Mouse (Mus musculus) midbrain, embryonic 13.5 days (tissue): ENCODE results near the gene Gimap9. TPM values are rescaled to one million over a fixed set of nuclear protein-coding genes. Genes with fewer than 3 reads are reported as not detected.
"Not testable (repeated sequence)": the region's sequence is repeated elsewhere in the genome, so short reads cannot be mapped to it uniquely, and the experiment has no call there.

Experiments used
- ATAC-seq: fragments of 200-750 bp; cut with Nextera tagmentation; 2 replicates; pipeline ENCODE4 v1.8.0; 2017; ENCODE audit warnings: mild to moderate bottlenecking, moderate TSS enrichment, moderate library complexity
- H3K27ac ChIP-seq: fragments of 300-500 bp; sonication (generic); 2 replicates; pipeline ENCODE4 v1.5.1; 2015; ENCODE audit warnings: inconsistent platforms, mild to moderate bottlenecking, moderate library complexity
- H3K27me3 ChIP-seq: fragments of 300-500 bp; sonication (generic); 2 replicates; pipeline ENCODE4 v1.6.1; 2015; ENCODE audit warnings: mild to moderate bottlenecking, inconsistent platforms
- H3K36me3 ChIP-seq: fragments of 300-500 bp; sonication (generic); 2 replicates; pipeline ENCODE4 v1.6.1; 2015; ENCODE audit warnings: mild to moderate bottlenecking, inconsistent platforms
- H3K4me1 ChIP-seq: fragments of 300-500 bp; sonication (generic); replicated peaks from 2 replicates; pipeline ENCODE4 v1.6.1; 2015; ENCODE audit warnings: inconsistent platforms
- H3K4me2 ChIP-seq: fragments of 300-500 bp; sonication (generic); replicated peaks from 2 replicates; pipeline ENCODE4 v1.6.1; 2015; ENCODE audit warnings: moderate library complexity, mild to moderate bottlenecking, inconsistent platforms
- H3K4me3 ChIP-seq: fragments of 300-500 bp; sonication (generic); replicated peaks from 2 replicates; pipeline ENCODE4 v1.5.1; 2015; ENCODE audit warnings: mild to moderate bottlenecking, inconsistent platforms
- H3K9ac ChIP-seq: fragments of 300-500 bp; sonication (generic); replicated peaks from 2 replicates; pipeline ENCODE4 v1.6.1; 2015; ENCODE audit warnings: mild to moderate bottlenecking, inconsistent platforms
- H3K9me3 ChIP-seq: fragments of 300-500 bp; sonication (generic); 2 replicates; pipeline ENCODE4 v1.6.1; 2016; ENCODE audit warnings: mild to moderate bottlenecking, inconsistent platforms
- WGBS: fragments of 180-500 bp; shearing (Covaris S2); methylation state at CpG from one replicate; pipeline ENCODE4 v1.1.7; 2015; 5-methylcytosine and 5-hydroxymethylcytosine counted together
- polyA plus RNA-seq: library from polyadenylated mRNA; unstranded; fragments of >200 nt; fragmentation: Nextera tagmentation; extraction: Ambion mirVana; gene quantifications from 2 replicates; pipeline ENCODE4 v1.2.1, GENCODE M21; 2015

Gene Gimap9
- polyA plus RNA-seq, 1 experiment from 2014 or later = 2.2 TPM

DNA sequence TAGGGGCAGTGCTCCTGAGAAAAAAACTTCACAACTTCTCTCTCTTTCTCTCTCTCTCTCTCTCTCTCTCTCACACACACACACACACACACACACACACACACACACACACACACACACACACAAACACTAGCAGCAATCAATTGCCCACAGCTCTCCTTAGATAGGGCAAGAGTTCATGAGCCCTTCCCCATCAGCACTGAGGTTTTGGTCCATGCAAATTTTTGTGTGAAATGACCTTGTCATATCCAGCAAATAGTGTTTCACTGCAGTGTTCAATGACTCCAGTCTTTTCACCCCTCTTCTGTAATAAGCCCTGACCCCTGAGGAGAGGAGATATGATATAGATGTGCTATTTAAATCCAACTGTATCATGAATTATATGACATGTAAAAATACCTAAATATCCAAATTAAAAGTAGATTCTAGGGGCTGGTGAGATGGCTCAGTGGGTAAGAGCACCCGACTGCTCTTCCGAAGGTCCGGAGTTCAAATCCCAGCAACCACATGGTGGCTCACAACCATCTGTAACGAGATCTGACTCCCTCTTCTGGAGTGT is 7.4 kb downstream of the Gimap9 start:
- 97% methylated on average over 4 of the region's 4 CpGs for WGBS
- ATAC-seq, H3K4me2 ChIP-seq, H3K4me1 ChIP-seq, H3K9me3 ChIP-seq, H3K27ac ChIP-seq, H3K9ac ChIP-seq, H3K36me3 ChIP-seq, H3K27me3 ChIP-seq, H3K4me3 ChIP-seq: not testable (repeated sequence)

DNA sequence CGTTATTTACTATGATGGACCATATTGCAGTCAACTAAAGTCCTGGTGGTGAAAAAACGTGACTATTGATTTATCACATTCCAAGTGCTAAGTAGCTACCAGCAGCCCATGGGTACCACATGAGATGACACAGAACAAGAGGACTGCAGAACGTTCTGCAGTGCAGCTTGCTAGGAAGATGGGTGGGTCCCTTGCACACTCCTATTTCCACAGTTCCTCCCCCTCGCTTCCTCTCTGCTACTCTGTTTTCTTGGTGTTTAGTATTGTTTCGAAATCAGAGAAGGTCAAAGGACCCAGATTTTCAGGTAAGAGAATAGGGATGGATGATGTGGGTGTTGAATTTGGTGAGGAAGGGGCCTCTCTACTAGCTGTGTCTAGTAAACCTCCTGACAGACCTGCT is 8.4 kb downstream of the Gimap9 start, which contains the start of gene Gimap4:
TSS of gene Gimap4 (plus strand) at position 231 of the 400 bp plus-strand sequence.
- no peaks in the 10 kb centered on the region for H3K36me3 ChIP-seq
- no peaks in the 10 kb centered on the region for H3K9me3 ChIP-seq
- H3K9ac ChIP-seq = no peak within 1 kb of the TSS
- H3K4me1 ChIP-seq = no peaks in the 10 kb centered on the region
- no peak within 1 kb of the TSS for H3K4me3 ChIP-seq
- WGBS = 84% methylated on average over 5 of the region's 5 CpGs
- H3K27me3 ChIP-seq = no peaks in the 10 kb centered on the region
- H3K27ac ChIP-seq = no peak within 1 kb of the TSS
- no peak for ATAC-seq
- no peak within 1 kb of the TSS for H3K4me2 ChIP-seq

DNA sequence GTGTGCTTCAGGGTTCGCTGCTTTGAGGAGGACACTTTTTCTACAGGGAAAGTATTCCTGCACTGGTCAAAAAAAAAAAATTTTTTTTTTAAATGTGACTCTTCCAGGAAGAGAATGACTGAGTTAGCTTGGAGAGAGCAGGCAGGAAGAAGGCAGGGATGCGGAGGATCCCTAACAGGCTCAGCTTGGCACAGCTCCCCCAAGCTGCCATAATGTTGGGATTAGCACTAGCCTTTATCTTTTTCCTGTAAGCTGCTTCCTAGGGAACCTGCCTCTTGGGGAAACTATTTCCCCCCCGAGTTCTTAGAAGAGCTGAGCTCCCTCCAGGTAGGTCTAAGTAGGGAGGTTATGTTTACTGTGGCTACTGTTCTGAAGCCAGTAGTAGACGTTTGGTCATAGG is 8.9 kb downstream of the Gimap9 start:
- Histone ChIP-seq H3K9me3 (no peaks in the 10 kb centered on the region), H3K4me3 (no peak overlapping the region), H3K27me3 (no peaks in the 10 kb centered on the region), H3K27ac (no peak overlapping the region), H3K4me2 (no peak overlapping the region), H3K9ac (no peak overlapping the region), H3K36me3 (no peaks in the 10 kb centered on the region), H3K4me1 (no peaks in the 10 kb centered on the region)
- ATAC-seq = no peak
- WGBS = 50% methylated on average over 4 of the region's 4 CpGs

DNA sequence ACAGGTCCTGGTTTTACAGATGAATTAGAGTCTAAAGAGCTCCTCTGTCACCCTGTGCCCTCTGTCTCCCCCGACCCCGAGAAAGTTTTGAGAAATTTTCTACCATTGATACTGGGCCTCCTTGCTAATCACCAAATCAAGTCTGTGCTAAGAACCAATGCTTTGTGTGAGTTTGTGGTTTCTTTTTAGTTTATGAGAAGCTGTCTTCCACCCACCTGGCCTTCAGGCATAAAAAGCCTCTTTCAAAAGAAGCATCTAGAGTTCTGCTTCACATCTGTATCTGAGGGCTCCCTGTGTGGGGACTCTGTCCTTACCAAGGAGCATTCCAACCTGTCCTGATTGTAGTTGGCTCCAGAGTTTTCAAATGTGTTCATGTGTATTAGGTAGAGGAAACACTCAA is 9.3 kb downstream of the Gimap9 start:
- H3K9me3 ChIP-seq = no peaks in the 10 kb centered on the region
- H3K4me2 ChIP-seq = no peak overlapping the region
- 81% methylated on average over 2 of the region's 2 CpGs for WGBS
- no peaks in the 10 kb centered on the region for H3K27me3 ChIP-seq
- no peak overlapping the region for H3K4me3 ChIP-seq
- no peaks in the 10 kb centered on the region for H3K4me1 ChIP-seq
- H3K36me3 ChIP-seq = no peaks in the 10 kb centered on the region
- H3K27ac ChIP-seq = no peak overlapping the region
- ATAC-seq = no peak
- H3K9ac ChIP-seq = no peak overlapping the region

DNA sequence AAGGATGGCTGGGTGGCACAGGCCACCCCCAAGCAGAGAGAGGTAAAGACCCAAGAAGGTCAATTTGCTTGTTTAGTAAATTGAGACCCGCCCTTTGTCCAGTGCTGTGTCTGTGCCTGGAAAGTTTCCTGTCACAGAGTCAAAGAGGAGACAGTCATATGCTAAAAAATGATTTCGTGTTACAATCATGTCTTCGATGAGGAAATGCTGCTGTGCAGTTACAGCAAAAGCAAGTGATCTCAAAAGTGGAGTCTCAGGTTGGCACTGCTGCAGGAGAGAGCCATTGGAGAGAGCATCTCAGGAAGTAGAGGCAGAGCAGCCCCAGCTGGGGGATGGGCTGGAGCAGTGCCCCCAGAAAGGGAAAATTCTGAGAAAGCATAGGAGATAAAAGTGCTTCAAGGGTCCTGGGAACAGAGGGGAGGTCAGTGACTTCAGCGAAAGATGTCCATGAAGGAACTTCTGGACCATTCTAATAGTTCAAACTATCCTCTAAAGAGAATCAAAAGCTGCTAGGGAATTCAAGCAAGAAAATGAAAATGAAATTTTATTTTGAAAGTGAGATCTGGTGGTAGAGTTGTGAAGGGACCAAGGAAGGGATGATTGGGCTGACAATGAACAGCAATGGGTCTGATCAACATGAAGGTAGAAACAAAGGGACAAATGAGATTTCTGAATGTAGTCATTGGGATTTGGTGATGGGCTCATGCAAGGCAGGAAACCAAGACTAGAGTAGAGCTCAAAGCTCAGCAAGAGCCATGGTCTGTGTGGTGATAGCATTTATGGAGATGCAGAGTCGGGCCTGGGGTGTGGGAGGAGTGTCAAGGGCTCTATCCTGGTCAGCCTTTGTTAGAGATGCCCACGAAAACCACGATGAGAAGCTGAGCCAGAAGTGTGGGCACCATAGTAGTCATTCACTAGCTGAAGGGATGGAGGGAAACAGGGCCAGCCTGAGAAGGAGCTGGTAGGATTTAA is 10.1 kb downstream of the Gimap9 start:
- ATAC-seq = no peak
- H3K27me3 ChIP-seq = no peaks in the 10 kb centered on the region
- WGBS = 88% methylated on average over 7 of the region's 7 CpGs
- no peak overlapping the region for H3K9ac ChIP-seq
- H3K9me3 ChIP-seq = no peaks in the 10 kb centered on the region
- no peak overlapping the region for H3K27ac ChIP-seq
- H3K36me3 ChIP-seq = no peaks in the 10 kb centered on the region
- no peak overlapping the region for H3K4me2 ChIP-seq
- no peak overlapping the region for H3K4me3 ChIP-seq
- H3K4me1 ChIP-seq = no peaks in the 10 kb centered on the region

DNA sequence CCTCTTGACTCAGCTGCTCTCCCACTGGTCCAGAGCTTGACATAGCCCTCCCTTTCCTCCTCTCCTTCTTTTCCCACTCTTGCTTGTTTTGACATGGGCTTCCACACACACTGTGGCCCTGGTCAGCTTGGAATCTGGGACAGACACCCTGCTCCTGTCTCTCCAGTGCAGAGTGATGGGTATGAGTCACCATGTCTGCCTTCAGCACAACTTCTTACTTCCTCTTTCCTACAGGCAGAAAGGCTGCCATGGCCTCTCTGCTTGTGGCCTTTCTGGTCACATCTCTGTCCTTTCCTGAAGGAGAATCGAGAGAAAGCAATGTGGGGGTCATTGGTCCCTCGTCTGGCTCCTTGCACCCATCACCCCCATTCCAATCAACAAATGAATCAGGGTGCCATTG is 11.1 kb downstream of the Gimap9 start:
- Histone ChIP-seq H3K4me2 (no peak overlapping the region), H3K27ac (no peak overlapping the region), H3K9ac (no peak overlapping the region), H3K27me3 (no peaks in the 10 kb centered on the region), H3K36me3 (no peaks in the 10 kb centered on the region), H3K4me3 (no peak overlapping the region), H3K9me3 (no peaks in the 10 kb centered on the region), H3K4me1 (no peaks in the 10 kb centered on the region)
- no peak for ATAC-seq
- WGBS = 83% methylated on average over 2 of the region's 2 CpGs

DNA sequence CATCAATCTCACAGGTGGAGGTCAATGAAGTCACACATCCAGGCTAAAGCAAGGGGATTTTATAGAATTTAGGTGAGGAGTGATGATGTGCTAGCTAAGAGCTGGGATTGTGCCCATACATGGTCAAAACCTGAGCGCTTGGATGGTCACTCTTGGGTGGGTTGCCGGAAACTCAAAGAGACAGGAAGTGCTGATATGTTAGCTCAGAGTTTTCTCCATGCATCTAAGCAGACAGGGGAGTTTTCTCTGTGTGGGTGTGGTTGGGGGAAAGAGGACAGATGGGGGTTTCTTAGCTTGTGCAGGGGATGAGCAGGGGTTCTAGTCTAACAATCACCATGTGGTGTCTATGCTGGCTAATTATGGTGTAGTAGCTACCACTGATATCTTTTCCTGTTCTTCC is 13.4 kb downstream of the Gimap9 start:
- no peaks in the 10 kb centered on the region for H3K9me3 ChIP-seq
- H3K4me3 ChIP-seq = no peak overlapping the region
- ATAC-seq = no peak
- no peak overlapping the region for H3K9ac ChIP-seq
- no peak overlapping the region for H3K27ac ChIP-seq
- H3K4me2 ChIP-seq = no peak overlapping the region
- H3K27me3 ChIP-seq = no peaks in the 10 kb centered on the region
- no peaks in the 10 kb centered on the region for H3K4me1 ChIP-seq
- WGBS = 97% methylated on average over 2 of the region's 2 CpGs
- H3K36me3 ChIP-seq = no peaks in the 10 kb centered on the region

DNA sequence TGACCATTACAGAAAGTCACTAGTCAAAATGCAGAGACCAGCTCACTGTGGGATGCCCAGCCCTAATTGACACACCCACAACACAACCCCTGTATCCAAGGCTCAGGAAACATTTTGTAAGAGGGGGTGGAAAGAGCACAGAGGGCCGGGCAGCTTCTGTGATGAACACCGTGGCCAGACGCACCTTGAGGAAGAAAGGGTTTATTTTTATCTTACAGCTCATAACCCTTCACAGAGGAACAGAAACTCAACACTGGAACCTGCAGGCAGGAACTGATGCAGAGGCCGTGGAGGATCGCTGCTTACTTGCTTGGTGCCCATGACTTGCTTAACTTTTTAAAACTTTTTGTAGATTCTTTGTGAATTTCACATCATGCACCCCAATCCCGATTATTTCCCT is 17.0 kb downstream of the Gimap9 start:
- H3K27me3 ChIP-seq = no peaks in the 10 kb centered on the region
- no peak overlapping the region for H3K9ac ChIP-seq
- H3K4me1 ChIP-seq = no peaks in the 10 kb centered on the region
- H3K4me3 ChIP-seq = no peak overlapping the region
- no peaks in the 10 kb centered on the region for H3K36me3 ChIP-seq
- H3K4me2 ChIP-seq = no peak overlapping the region
- no peak overlapping the region for H3K27ac ChIP-seq
- ATAC-seq = no peak
- WGBS = 94% methylated on average over 6 of the region's 6 CpGs
- H3K9me3 ChIP-seq = no peaks in the 10 kb centered on the region

DNA sequence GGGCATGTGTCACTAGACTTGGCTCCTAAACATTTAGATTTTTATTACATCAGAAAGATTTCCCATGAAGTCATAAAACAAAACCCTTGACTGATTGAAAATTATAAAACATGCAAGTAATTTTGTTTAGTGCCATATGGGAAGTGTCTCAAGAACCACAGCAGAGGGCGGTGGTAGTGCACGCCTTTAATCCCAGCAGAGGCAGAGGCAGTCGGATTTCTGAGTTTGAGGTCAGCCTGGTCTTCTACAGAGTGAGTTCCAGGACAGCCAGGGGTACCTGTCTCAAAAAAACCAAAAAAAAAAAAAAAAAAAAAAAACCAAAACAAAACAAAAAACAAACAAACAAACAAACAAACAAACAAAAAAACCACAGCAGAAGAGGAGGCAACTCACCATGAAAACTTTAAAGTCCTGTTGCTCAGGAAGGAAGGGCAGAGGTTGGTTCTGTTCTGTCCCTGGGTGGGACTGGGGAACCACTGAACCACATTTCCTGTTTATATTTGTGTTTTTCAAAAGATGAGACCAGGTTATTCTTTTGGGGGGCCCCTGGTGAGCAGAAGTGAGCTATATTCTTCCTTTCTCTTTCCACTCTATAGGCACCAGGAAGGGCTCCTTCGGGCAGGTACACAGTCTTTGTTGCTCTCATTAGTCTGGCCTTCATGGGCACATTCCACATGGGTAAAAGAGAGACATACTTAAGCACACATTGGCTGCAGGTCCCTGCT is 21.1 kb downstream of the Gimap9 start:
- Histone ChIP-seq H3K9me3 (no peaks in the 10 kb centered on the region), H3K4me1 (no peaks in the 10 kb centered on the region), H3K36me3 (no peaks in the 10 kb centered on the region), H3K4me2 (no peak overlapping the region), H3K4me3 (no peak overlapping the region), H3K27ac (no peak overlapping the region), H3K27me3 (no peaks in the 10 kb centered on the region), H3K9ac (no peak overlapping the region)
- WGBS = 86% methylated on average over 4 of the region's 4 CpGs
- ATAC-seq = no peak

DNA sequence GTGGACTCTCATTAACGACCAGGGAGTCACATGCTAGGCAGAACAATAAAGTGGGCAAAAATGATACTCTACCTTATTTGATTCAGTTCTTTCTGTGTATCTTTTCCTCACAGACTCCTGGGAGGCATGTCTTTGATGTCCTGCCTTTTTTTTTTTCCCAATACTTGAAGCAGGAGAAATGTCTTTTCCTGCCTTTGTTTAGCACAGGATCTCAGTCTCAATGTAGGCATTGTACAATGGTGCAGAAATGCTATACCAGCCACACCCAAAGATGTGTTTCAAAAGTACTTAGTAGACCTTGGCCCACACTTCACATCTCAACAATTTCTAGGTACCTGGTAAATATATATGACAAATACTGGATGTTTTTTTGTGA is 21.6 kb downstream of the Gimap9 start:
- no peak overlapping the region for H3K27ac ChIP-seq
- no peak overlapping the region for H3K9ac ChIP-seq
- 48% methylated on average over 1 of the region's 1 CpGs for WGBS
- no peaks in the 10 kb centered on the region for H3K27me3 ChIP-seq
- no peak overlapping the region for H3K4me3 ChIP-seq
- no peak for ATAC-seq
- H3K36me3 ChIP-seq = no peaks in the 10 kb centered on the region
- no peaks in the 10 kb centered on the region for H3K9me3 ChIP-seq
- H3K4me2 ChIP-seq = no peak overlapping the region
- no peaks in the 10 kb centered on the region for H3K4me1 ChIP-seq

DNA sequence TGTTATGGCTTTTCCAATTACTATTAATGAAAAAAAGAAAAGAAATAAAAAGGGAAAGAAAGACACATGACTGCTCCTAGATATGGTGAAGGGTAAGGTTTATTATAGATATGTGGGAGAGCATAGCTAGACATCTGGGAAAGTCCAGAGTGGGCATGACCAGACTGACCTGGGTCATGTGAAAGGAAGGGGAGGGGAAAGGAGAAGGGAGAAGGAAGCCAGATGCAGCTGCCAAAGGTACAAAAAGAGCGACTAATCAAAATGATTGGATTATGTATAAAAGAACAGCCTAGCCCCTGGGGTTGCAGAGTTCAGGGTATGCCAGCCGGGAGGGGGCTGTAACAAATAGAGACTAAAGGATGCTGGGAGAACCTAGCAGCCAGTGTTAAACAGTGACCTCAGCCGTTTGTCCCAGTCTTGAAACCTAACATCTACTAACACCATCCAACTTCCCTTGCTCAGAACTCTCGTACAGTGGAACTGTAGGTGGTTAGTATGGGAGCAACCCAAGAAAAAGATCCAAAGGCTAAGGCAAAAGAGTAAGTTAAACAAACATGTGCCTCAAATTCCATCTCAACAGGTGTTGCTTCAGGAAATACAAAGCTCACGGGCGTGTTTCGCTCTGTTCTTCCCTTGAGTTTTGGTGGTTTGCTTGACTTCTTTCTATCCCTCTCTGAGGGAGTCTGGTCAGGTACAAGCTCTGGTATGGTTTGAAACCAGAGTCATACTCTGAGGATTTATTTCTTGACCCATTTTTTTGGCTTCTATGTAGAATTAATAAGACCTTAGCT is 22.3 kb downstream of the Gimap9 start:
- Histone ChIP-seq H3K36me3 (no peaks in the 10 kb centered on the region), H3K4me2 (no peak overlapping the region), H3K27me3 (no peaks in the 10 kb centered on the region), H3K9ac (no peak overlapping the region), H3K9me3 (no peaks in the 10 kb centered on the region), H3K27ac (no peak overlapping the region), H3K4me3 (no peak overlapping the region), H3K4me1 (no peaks in the 10 kb centered on the region)
- no peak for ATAC-seq
- 80% methylated on average over 7 of the region's 7 CpGs for WGBS

DNA sequence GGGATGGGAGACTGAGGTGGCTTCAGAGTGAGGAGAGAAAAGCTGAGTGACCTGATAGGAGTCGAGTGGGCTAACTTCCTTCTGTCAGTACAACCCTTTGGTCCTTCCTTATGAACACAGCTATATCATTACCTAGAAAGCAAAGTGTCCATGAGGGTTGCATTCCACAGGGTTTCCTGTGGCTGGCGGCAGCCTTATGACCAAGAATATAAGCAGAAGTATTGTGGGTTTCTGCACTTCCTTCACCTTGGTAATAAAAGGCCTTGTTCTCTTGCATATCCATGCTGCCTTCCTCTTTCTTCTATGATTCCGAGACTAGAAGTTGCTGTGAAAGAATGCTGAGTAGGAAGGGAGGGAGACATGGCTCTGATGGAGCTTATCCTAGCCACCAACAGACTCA is 23.0 kb downstream of the Gimap9 start:
- Histone ChIP-seq H3K9ac (no peak overlapping the region), H3K27me3 (no peaks in the 10 kb centered on the region), H3K4me2 (no peak overlapping the region), H3K36me3 (no peaks in the 10 kb centered on the region), H3K9me3 (no peaks in the 10 kb centered on the region), H3K4me3 (no peak overlapping the region), H3K27ac (no peak overlapping the region), H3K4me1 (no peaks in the 10 kb centered on the region)
- WGBS = 88% methylated on average over 3 of the region's 3 CpGs
- no peak for ATAC-seq
